Mouse (Mus musculus) hindbrain, embryonic 13.5 days (tissue): ENCODE data around the gene Ctc1. TPM values are rescaled to one million over a fixed set of nuclear protein-coding genes. Genes with fewer than 3 reads are reported as not detected.
A peak's percentile ranks its signal among the peaks of the same experiment; 100 is the strongest.
"Not testable (repeated sequence)": the region's sequence is repeated elsewhere in the genome, so short reads cannot be mapped to it uniquely, and the experiment has no call there.

Experiments
- ATAC-seq: fragments of 200-750 bp; cut with Nextera tagmentation; 2 replicates; pipeline ENCODE4 v1.8.0; 2017; ENCODE audit warnings: moderate TSS enrichment; ENCODE audit not compliant: low FRiP score
- H3K27ac ChIP-seq: fragments of 300-500 bp; sonication (generic); 2 replicates; pipeline ENCODE4 v1.5.1; 2015; ENCODE audit warnings: inconsistent platforms, mild to moderate bottlenecking, moderate library complexity
- H3K27me3 ChIP-seq: fragments of 300-500 bp; sonication (generic); 2 replicates; pipeline ENCODE4 v1.6.1; 2015; ENCODE audit warnings: mild to moderate bottlenecking, inconsistent platforms
- H3K36me3 ChIP-seq: fragments of 300-500 bp; sonication (generic); 2 replicates; pipeline ENCODE4 v1.6.1; 2015; ENCODE audit warnings: mild to moderate bottlenecking, inconsistent platforms
- H3K4me1 ChIP-seq: fragments of 300-500 bp; sonication (generic); replicated peaks from 2 replicates; pipeline ENCODE4 v1.6.1; 2015; ENCODE audit warnings: inconsistent platforms
- H3K4me2 ChIP-seq: fragments of 300-500 bp; sonication (generic); 2 replicates; pipeline ENCODE4 v1.6.1; 2015; ENCODE audit warnings: inconsistent platforms, mild to moderate bottlenecking, moderate library complexity
- H3K4me3 ChIP-seq: fragments of 300-500 bp; sonication (generic); 2 replicates; pipeline ENCODE4 v1.5.1; 2015; ENCODE audit warnings: mild to moderate bottlenecking, inconsistent platforms
- H3K9ac ChIP-seq: fragments of 300-500 bp; sonication (generic); 2 replicates; pipeline ENCODE4 v1.6.1; 2015; ENCODE audit warnings: mild to moderate bottlenecking, inconsistent platforms
- H3K9me3 ChIP-seq: fragments of 300-500 bp; sonication (generic); 2 replicates; pipeline ENCODE4 v1.6.1; 2016; ENCODE audit warnings: inconsistent platforms
- WGBS: fragments of 180-500 bp; shearing (Covaris S2); methylation state at CpG from one replicate; pipeline ENCODE4 v1.1.7; 2015; 5-methylcytosine and 5-hydroxymethylcytosine counted together
- polyA plus RNA-seq: library from polyadenylated mRNA; unstranded; fragments of >200 nt; fragmentation: Nextera tagmentation; extraction: Ambion mirVana; gene quantifications from 2 replicates; pipeline ENCODE4 v1.2.1, GENCODE M21; 2015

Gene Ctc1
- polyA plus RNA-seq: 49.4 and 49.9 TPM in 2 replicates

GRCm38 (mm10) chr11:69015644-69016441, at the start of gene Ctc1:
Ctc1 (plus strand) TSS chr11:69015911.
- no peaks in the 10 kb centered on the region for H3K27me3 ChIP-seq
- peak within 1 kb of the TSS; percentile 91 for H3K27ac ChIP-seq
- peak within 1 kb of the TSS; percentile 68 for H3K4me2 ChIP-seq
- WGBS: 4% methylated on average over 38 of the region's 38 CpGs
- peaks cover 29% of the 10 kb centered on the region for H3K4me1 ChIP-seq
- peak within 1 kb of the TSS; percentile 85 for H3K9ac ChIP-seq
- peak; percentile 93 for ATAC-seq
- peak within 1 kb of the TSS; percentile 73 for H3K4me3 ChIP-seq
- peaks cover under 1% of the 10 kb centered on the region for H3K36me3 ChIP-seq
- no peaks in the 10 kb centered on the region for H3K9me3 ChIP-seq

DNA sequence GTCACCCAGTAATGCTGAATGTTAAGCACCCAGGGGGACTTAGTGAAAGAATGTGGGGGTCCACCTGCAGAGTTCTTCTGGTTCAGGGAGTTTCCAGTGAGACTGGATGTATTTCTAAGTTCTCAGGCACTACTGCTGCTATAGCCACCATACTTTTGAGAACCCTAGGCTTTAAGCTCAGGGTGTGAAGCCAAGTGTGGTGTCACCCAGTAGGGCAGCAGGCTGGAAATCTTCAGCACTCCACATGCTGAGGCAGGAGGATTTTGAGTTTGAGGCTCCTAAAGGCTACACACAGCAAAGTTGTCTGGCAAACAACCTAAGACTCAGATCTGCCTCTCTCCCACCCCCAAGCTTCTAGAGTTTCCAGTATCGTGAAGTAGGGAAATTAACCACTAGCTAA, 49.2 kb upstream of the Ctc1 start:
- H3K4me3 ChIP-seq: 0 out of 2 replicates have a peak overlapping the region, but pooled peaks have one; percentile 63
- H3K27ac ChIP-seq: no peak overlapping the region
- H3K4me1 ChIP-seq: peaks cover 23% of the 10 kb centered on the region
- peaks cover 16% of the 10 kb centered on the region for H3K27me3 ChIP-seq
- no peaks in the 10 kb centered on the region for H3K9me3 ChIP-seq
- ATAC-seq: no peak
- WGBS: 62% methylated on average over 1 of the region's 1 CpGs
- peak overlapping the region; percentile 90; the same call in 1 of the 2 replicates for H3K4me2 ChIP-seq
- no peaks in the 10 kb centered on the region for H3K36me3 ChIP-seq
- H3K9ac ChIP-seq: no peak overlapping the region

DNA sequence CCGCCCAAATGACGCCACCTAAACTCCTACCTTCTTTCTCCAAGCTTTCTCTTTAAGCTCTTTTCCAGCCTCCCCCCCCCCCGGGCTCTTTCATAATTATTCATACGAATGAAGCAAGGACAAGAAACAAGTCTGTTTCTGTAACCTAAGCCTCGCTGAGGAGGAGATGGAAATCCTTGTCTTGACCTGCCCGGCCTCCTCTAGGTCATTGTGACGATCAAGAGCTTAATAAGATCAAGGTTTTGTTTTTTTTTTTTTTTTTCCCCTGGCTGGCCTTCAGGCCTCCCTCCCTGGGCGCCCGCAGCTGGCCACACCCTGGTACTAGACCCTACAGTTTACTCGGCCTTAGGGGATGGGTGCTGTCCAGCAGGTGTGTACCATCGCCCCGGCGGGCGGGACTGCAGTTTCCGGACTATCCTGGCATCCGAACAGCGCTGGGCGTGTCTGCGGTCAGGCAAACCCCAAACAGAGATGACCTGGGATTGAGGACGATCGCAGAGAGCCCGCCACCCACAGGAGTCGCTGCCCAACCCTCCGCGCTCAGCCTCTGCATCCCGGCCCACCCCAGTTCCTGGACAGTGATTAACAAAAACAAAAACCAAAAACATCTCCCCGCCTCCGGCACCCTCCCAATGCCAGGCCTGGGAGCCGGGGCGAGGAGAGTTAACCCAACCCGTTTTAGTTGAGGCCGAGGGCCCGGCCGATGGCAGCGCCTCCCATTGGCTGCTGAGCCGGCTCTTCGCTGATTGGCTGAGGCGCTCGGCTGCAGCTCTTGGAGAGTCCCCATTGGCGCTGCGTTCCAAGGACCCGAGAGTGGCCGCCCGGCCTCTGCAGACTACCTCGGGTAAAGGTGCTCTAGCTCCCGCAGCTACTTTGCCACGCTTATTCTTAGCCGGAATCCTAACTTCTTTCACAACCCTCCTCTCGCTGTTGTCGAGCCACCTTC, 48.1 kb upstream of the Ctc1 start, which contains the start of gene Slc25a35:
Gene Slc25a35, plus strand, starts transcription at position 795 of the 946 bp plus-strand sequence.
- WGBS: under 1% methylated on average over 50 of the region's 50 CpGs
- peak within 1 kb of the TSS; percentile 72 for H3K27ac ChIP-seq
- peak within 1 kb of the TSS; percentile 63 for H3K4me3 ChIP-seq
- peaks cover 24% of the 10 kb centered on the region for H3K4me1 ChIP-seq
- no peaks in the 10 kb centered on the region for H3K36me3 ChIP-seq
- H3K27me3 ChIP-seq: peaks cover 16% of the 10 kb centered on the region
- H3K9me3 ChIP-seq: no peaks in the 10 kb centered on the region
- peak; percentile 96 for ATAC-seq
- H3K4me2 ChIP-seq: peak within 1 kb of the TSS; percentile 90
- peak within 1 kb of the TSS; percentile 81 for H3K9ac ChIP-seq

DNA sequence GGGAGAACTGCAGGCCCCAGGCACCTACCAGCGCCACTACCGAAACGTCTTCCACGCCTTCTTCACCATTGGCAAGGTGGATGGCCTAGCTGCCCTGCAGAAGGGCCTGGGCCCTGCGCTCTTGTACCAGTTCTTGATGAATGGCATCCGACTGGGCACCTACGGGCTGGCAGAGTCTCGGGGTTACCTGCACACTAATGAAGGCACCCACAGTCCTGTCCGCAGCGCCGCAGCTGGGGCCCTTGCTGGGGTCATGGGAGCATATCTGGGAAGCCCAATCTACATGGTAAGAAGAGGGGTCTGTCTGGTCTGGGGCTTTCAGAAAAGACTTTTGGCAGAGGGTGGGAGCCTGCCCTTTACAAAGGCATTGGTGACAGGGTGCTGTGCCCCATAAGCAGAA, 47.0 kb upstream of the Ctc1 start:
- no peak overlapping the region for H3K4me3 ChIP-seq
- H3K4me2 ChIP-seq: peak overlapping the region; percentile 90
- WGBS: 84% methylated on average over 11 of the region's 11 CpGs

GRCm38 (mm10) chr11:68970232-68970631, 45.5 kb upstream of the Ctc1 start:
- 75% methylated on average over 4 of the region's 4 CpGs for WGBS

More for the DNA sequence above, 47.0 kb upstream of the Ctc1 start:
- no peak for ATAC-seq
- Histone ChIP-seq H3K9ac (peak overlapping the region; percentile 81; the same call in 1 of the 2 replicates), H3K9me3 (no peaks in the 10 kb centered on the region), H3K36me3 (no peaks in the 10 kb centered on the region), H3K27me3 (peaks cover 12% of the 10 kb centered on the region; the same call in 1 of the 2 replicates), H3K27ac (no peak overlapping the region), H3K4me1 (peaks cover 29% of the 10 kb centered on the region)

DNA sequence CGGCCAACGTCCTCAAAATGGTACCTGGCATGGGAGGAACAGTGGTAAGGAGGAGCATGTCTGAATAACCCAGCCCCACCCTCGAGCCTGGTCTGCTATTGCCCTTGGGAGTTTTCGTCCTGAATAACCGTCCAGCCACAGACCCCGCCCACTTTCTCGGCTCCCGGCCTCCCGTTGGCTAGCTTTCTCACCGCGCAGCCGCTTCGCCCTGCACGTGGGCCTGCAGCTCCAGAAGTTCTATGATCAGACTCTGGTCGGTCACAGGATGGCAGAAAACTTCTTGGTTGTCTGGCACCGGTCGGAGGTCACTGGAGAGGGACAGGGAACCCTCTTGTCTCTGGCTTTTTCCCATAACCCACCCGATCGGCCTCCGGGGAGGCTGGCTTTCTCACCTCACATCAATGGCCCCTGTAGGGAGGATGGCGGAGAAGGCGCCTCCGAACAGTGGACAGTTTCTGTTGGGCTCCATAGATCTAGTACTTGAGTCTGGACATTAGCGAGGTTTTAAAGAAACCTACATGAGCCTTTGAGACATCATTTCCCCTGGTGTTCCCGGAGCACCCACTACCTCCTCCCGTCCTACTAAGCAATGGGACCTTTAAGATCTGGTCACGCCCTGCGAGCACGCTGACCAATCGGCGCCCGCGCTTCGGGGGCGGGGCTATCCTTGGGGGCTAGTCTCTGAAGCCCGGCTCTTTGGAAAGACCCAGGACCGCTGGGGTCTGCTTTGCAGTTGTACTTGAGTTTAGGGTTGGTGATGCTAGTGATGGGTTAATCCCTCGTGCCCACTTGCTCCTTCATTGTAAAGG, 42.3 kb upstream of the Ctc1 start:
- ATAC-seq: peak; percentile 86
- not testable (repeated sequence) for H3K27ac ChIP-seq, H3K27me3 ChIP-seq, H3K36me3 ChIP-seq, H3K9me3 ChIP-seq
- H3K4me2 ChIP-seq: peak overlapping the region; percentile 63
- H3K9ac ChIP-seq: peak overlapping the region; percentile 51
- peaks cover 19% of the 10 kb centered on the region for H3K4me1 ChIP-seq
- WGBS: under 1% methylated on average over 38 of the region's 38 CpGs
- peak overlapping the region; percentile 43 for H3K4me3 ChIP-seq

More at GRCm38 (mm10) chr11:68970232-68970631, 45.5 kb upstream of the Ctc1 start:
- Histone ChIP-seq H3K9me3 (no peaks in the 10 kb centered on the region), H3K4me3 (no peak overlapping the region), H3K4me1 (peaks cover 33% of the 10 kb centered on the region), H3K27ac (no peak overlapping the region), H3K4me2 (no peak overlapping the region), H3K9ac (no peak overlapping the region), H3K36me3 (no peaks in the 10 kb centered on the region), H3K27me3 (peaks cover 12% of the 10 kb centered on the region; the same call in 1 of the 2 replicates)
- ATAC-seq: no peak

- Histone ChIP-seq H3K4me3 (peak overlapping the region; percentile 43), H3K27me3 (0 out of 2 replicates have a peak, but pooled peaks cover 3% of the 10 kb centered on the region), H3K9me3 (no peaks in the 10 kb centered on the region), H3K4me1 (peaks cover 15% of the 10 kb centered on the region), H3K4me2 (peak overlapping the region; percentile 63), H3K27ac (no peak overlapping the region), H3K9ac (0 out of 2 replicates have a peak overlapping the region, but pooled peaks have one; percentile 15), H3K36me3 (no peaks in the 10 kb centered on the region)
- WGBS: 36% methylated on average over 6 of the region's 6 CpGs
- ATAC-seq: no peak
Measured at GRCm38 (mm10) chr11:68974059-68974450, 41.7 kb upstream of the Ctc1 start.

DNA sequence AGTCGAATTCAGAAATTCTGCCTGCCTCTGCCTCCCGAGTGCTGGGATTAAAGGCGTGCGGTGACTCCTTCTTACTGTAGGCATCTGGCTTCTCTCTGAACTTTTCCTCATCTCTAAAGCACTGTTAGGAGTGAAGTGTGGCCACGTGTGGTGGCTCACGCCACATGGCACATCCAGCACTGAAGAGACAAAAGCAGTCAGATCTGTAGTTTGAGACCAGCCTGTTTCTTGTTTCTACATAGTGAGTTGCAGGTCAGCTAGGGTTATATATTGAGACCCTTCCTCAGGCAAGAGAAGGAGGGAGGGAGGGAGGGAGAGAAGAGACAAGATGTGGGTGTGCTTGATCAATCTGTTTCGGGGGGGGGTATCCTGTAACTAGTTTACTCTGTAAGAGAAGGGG, 40.6 kb upstream of the Ctc1 start, which contains the start of gene Rangrf:
Gene Rangrf, minus strand, starts transcription at position 101 of the 400 bp plus-strand sequence.
- no peak for ATAC-seq
- 0 out of 2 replicates have a peak within 1 kb of the TSS, but pooled peaks have one; percentile 15 for H3K9ac ChIP-seq
- 82% methylated on average over 7 of the region's 7 CpGs for WGBS

DNA sequence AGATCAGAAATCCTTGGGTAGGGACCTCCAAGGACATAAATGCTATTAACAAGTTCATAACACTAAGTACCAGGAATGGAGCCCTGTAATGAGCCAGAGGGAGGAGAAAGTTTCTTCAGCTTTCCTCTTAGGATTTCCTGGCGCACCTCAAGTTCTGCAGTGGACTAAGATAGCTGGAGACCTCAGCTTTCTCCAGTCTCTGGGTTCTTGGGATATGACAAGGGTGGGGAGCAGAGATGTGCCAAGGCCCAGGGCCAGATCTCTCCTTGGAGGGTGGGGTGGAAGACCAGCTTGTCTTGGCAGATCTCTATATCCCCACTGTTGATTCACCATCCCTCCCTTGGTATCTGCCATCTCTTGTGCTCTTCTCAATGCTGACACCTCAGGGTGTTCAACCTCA, 40.1 kb upstream of the Ctc1 start:
- Histone ChIP-seq H3K9me3 (no peaks in the 10 kb centered on the region), H3K9ac (no peak overlapping the region), H3K36me3 (no peaks in the 10 kb centered on the region), H3K4me1 (peaks cover 10% of the 10 kb centered on the region), H3K27me3 (0 out of 2 replicates have a peak, but pooled peaks cover 3% of the 10 kb centered on the region), H3K27ac (no peak overlapping the region), H3K4me2 (no peak overlapping the region), H3K4me3 (no peak overlapping the region)
- ATAC-seq: no peak
- WGBS: 94% methylated on average over 1 of the region's 1 CpGs

More for the DNA sequence above, 40.6 kb upstream of the Ctc1 start, which contains the start of gene Rangrf:
- H3K27ac ChIP-seq: no peak within 1 kb of the TSS
- peak within 1 kb of the TSS; percentile 63 for H3K4me2 ChIP-seq
- H3K9me3 ChIP-seq: no peaks in the 10 kb centered on the region
- 0 out of 2 replicates have a peak, but pooled peaks cover 3% of the 10 kb centered on the region for H3K27me3 ChIP-seq
- H3K4me1 ChIP-seq: peaks cover 14% of the 10 kb centered on the region
- H3K36me3 ChIP-seq: no peaks in the 10 kb centered on the region
- peak within 1 kb of the TSS; percentile 43 for H3K4me3 ChIP-seq

DNA sequence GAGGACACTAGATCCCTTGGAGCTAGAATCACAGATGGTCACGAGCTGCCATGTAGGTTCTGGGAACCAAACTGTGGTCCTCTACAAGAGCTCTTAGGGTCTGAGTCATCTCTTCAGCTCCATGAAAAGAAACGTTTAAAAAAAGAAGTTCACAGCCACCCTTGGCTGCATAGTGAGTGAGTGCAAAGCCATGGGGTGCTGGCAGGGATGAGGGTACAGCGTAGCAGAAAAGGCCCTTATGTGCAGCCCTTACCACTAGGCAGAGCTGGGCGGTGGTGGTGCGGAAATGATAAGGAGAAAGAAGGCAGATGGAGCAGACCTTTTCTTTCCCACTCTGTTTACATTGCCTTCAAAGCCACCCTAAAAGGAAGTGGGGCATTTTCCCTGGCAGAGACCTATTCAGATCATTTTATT, 36.4 kb upstream of the Ctc1 start:
- Histone ChIP-seq H3K4me1 (no peaks in the 10 kb centered on the region), H3K36me3 (no peaks in the 10 kb centered on the region), H3K9me3 (no peaks in the 10 kb centered on the region), H3K27ac (no peak overlapping the region), H3K4me3 (no peak overlapping the region), H3K27me3 (0 out of 2 replicates have a peak, but pooled peaks cover 3% of the 10 kb centered on the region), H3K4me2 (no peak overlapping the region), H3K9ac (no peak overlapping the region)
- ATAC-seq: no peak
- WGBS: 57% methylated on average over 5 of the region's 5 CpGs

- ATAC-seq: no peak
- Histone ChIP-seq H3K27me3 (no peaks in the 10 kb centered on the region), H3K9me3 (no peaks in the 10 kb centered on the region), H3K4me3 (no peak overlapping the region), H3K4me1 (no peaks in the 10 kb centered on the region), H3K4me2 (no peak overlapping the region), H3K36me3 (peaks cover 3% of the 10 kb centered on the region; the same call in 1 of the 2 replicates), H3K9ac (no peak overlapping the region), H3K27ac (no peak overlapping the region)
- 71% methylated on average over 3 of the region's 3 CpGs for WGBS
Measured at GRCm38 (mm10) chr11:68980919-68981318, 34.8 kb upstream of the Ctc1 start.
